Mouse (Mus musculus) MEL (cell line): ENCODE data around the gene Bptf. TPM values are rescaled to one million over a fixed set of nuclear protein-coding genes. Genes with fewer than 3 reads are reported as not detected.
A peak's percentile ranks its signal among the peaks of the same experiment; 100 is the strongest.

Source experiments
- DNase-seq: peaks from one replicate; pipeline ENCODE4 v3.0.0; 2011; ENCODE audit warnings: low read depth, low spot score
- H3K27ac ChIP-seq: 2 replicates; pipeline ENCODE4 v1.5.1; 2012; ENCODE audit warnings: low read depth, mild to moderate bottlenecking, control low read depth, low read length, moderate library complexity; ENCODE audit not compliant: control insufficient read depth
- H3K27me3 ChIP-seq, 2 experiments: fragments of 150-350 bp in 1 of 2; sonication (generic) in 1 of 2; 2 replicates each; pipeline ENCODE4 v1.6.1; 2012; ENCODE audit warnings: low read length in 2 of 2, mild to moderate bottlenecking in 2 of 2, improper control_type of control experiment in 1 of 2, moderate library complexity in 1 of 2; ENCODE audit not compliant: insufficient read depth in 2 of 2, control insufficient read depth in 1 of 2
- H3K36me3 ChIP-seq, 2 experiments: 2 replicates each; pipeline ENCODE4 v1.6.1; 2012 to 2014; ENCODE audit warnings: low read length in 2 of 2, improper control_type of control experiment in 1 of 2, inconsistent platforms in 1 of 2, mild to moderate bottlenecking in 1 of 2; ENCODE audit not compliant: insufficient read depth in 2 of 2, control insufficient read depth in 1 of 2
- H3K4me1 ChIP-seq, 2 experiments: fragments of 150-350 bp in 1 of 2; sonication (generic) in 1 of 2; 2 replicates each; pipeline ENCODE4 v1.6.1; 2012; ENCODE audit warnings: low read length in 2 of 2, improper control_type of control experiment in 1 of 2, mild to moderate bottlenecking in 1 of 2; ENCODE audit not compliant: insufficient read depth in 2 of 2, control insufficient read depth in 1 of 2
- H3K4me3 ChIP-seq, 2 experiments: fragments of 150-350 bp in 1 of 2; sonication (generic) in 1 of 2; 2 replicates each; pipeline ENCODE4 v1.5.1; 2012; ENCODE audit warnings: low read depth in 2 of 2, low read length in 2 of 2, mild to moderate bottlenecking in 2 of 2, moderate library complexity in 2 of 2, control low read depth in 1 of 2, improper control_type of control experiment in 1 of 2; ENCODE audit not compliant: control insufficient read depth in 1 of 2, insufficient read depth in 1 of 2
- H3K79me2 ChIP-seq: 2 replicates; pipeline ENCODE4 v1.6.1; 2012; ENCODE audit warnings: mild to moderate bottlenecking, low read length, moderate library complexity; ENCODE audit not compliant: control insufficient read depth, poor library complexity, insufficient read depth
- H3K9ac ChIP-seq: 2 replicates; pipeline ENCODE4 v1.6.1; 2012; ENCODE audit warnings: low read depth, mild to moderate bottlenecking, control low read depth, low read length, moderate library complexity; ENCODE audit not compliant: control insufficient read depth, poor library complexity, severe bottlenecking
- H3K9me3 ChIP-seq: fragments of 150-350 bp; sonication (generic); replicated peaks from 2 replicates; pipeline ENCODE4 v1.6.1; 2012; ENCODE audit warnings: mild to moderate bottlenecking, low read length, improper control_type of control experiment, moderate library complexity; ENCODE audit not compliant: insufficient read depth
- CHD2 ChIP-seq: IDR thresholded peaks from 2 replicates; pipeline ENCODE4 v1.6.1; 2011; ENCODE audit warnings: low read length, improper control_type of control experiment
- CTCF ChIP-seq, 3 experiments: IDR thresholded peaks in 2 of 3; conservative IDR thresholded peaks in 1 of 3; 2 replicates each; pipeline ENCODE4 v1.5.1; 2011 to 2012; ENCODE audit warnings: low read length in 3 of 3, low read depth in 2 of 3, mild to moderate bottlenecking in 2 of 3, improper control_type of control experiment in 1 of 3, inconsistent platforms in 1 of 3, mixed read lengths in 1 of 3, moderate library complexity in 1 of 3; ENCODE audit not compliant: control insufficient read depth in 1 of 3, insufficient read depth in 1 of 3, poor library complexity in 1 of 3, severe bottlenecking in 1 of 3
- ELF1 ChIP-seq: IDR thresholded peaks from 2 replicates; pipeline ENCODE4 v1.6.1; 2014; ENCODE audit warnings: low read depth, mild to moderate bottlenecking, inconsistent platforms, low read length, improper control_type of control experiment, moderate library complexity
- EP300 ChIP-seq, 2 experiments: IDR thresholded peaks; 2 replicates each; pipeline ENCODE4 v1.6.1; 2011; ENCODE audit warnings: improper control_type of control experiment in 2 of 2, low read length in 2 of 2, low read depth in 1 of 2, mild to moderate bottlenecking in 1 of 2
- ETS1 ChIP-seq: IDR thresholded peaks from 2 replicates; pipeline ENCODE4 v1.6.1; 2012; ENCODE audit warnings: low read depth, mild to moderate bottlenecking, inconsistent platforms, low read length, improper control_type of control experiment, moderate library complexity
- HCFC1 ChIP-seq: IDR thresholded peaks from 2 replicates; pipeline ENCODE4 v1.6.1; 2012; ENCODE audit warnings: low read depth, mild to moderate bottlenecking, inconsistent platforms, low read length, improper control_type of control experiment, moderate library complexity
- JUND ChIP-seq: IDR thresholded peaks from 2 replicates; pipeline ENCODE4 v1.6.1; 2011; ENCODE audit warnings: low read depth, mild to moderate bottlenecking, improper control_type of control experiment, low read length
- KAT2A ChIP-seq: conservative IDR thresholded peaks from 2 replicates; pipeline ENCODE4 v1.6.1; 2012; ENCODE audit warnings: low read depth, low read length, improper control_type of control experiment, inconsistent platforms
- MAFK ChIP-seq: IDR thresholded peaks from 2 replicates; pipeline ENCODE4 v1.6.1; 2011; ENCODE audit warnings: low read depth, mild to moderate bottlenecking, low read length, improper control_type of control experiment, borderline replicate concordance
- MAX ChIP-seq: IDR thresholded peaks from 2 replicates; pipeline ENCODE4 v1.6.1; 2011; ENCODE audit warnings: low read length, improper control_type of control experiment
- MEF2A ChIP-seq: IDR thresholded peaks from 2 replicates; pipeline ENCODE4 v1.6.1; 2014; ENCODE audit warnings: low read depth, mild to moderate bottlenecking, inconsistent platforms, low read length, improper control_type of control experiment; ENCODE audit not compliant: poor library complexity, insufficient replicate concordance, severe bottlenecking; ENCODE audit errors: extremely low read depth
- MYB ChIP-seq: IDR thresholded peaks from 2 replicates; pipeline ENCODE4 v1.6.1; 2011; ENCODE audit warnings: mild to moderate bottlenecking, low read depth, low read length, improper control_type of control experiment
- MYC ChIP-seq: IDR thresholded peaks from 2 replicates; pipeline ENCODE4 v1.6.1; 2011; ENCODE audit warnings: low read depth, mild to moderate bottlenecking, low read length, improper control_type of control experiment, moderate library complexity
- NELFE ChIP-seq: IDR thresholded peaks from 2 replicates; pipeline ENCODE4 v1.6.1; 2011; ENCODE audit warnings: low read depth, low read length, improper control_type of control experiment
- NRF1 ChIP-seq: IDR thresholded peaks from 2 replicates; pipeline ENCODE4 v1.6.1; 2014; ENCODE audit warnings: low read depth, mild to moderate bottlenecking, inconsistent platforms, low read length, improper control_type of control experiment, moderate library complexity; ENCODE audit not compliant: poor library complexity, insufficient read depth, severe bottlenecking
- POLR2A ChIP-seq, 2 experiments: IDR thresholded peaks; 2 replicates each; pipeline ENCODE4 v1.6.1; 2011 to 2012; ENCODE audit warnings: low read length in 2 of 2, mild to moderate bottlenecking in 2 of 2, control low read depth in 1 of 2, improper control_type of control experiment in 1 of 2, low read depth in 1 of 2, moderate library complexity in 1 of 2; ENCODE audit not compliant: control insufficient read depth in 1 of 2, insufficient read depth in 1 of 2, poor library complexity in 1 of 2
- POLR2AphosphoS2 ChIP-seq: IDR thresholded peaks from 2 replicates; pipeline ENCODE4 v1.6.1; 2011; ENCODE audit warnings: low read length, improper control_type of control experiment
- RCOR1 ChIP-seq: IDR thresholded peaks from 2 replicates; pipeline ENCODE4 v1.6.1; 2012; ENCODE audit warnings: low read depth, mild to moderate bottlenecking, inconsistent platforms, low read length, improper control_type of control experiment
- SIN3A ChIP-seq: IDR thresholded peaks from 2 replicates; pipeline ENCODE4 v1.6.1; 2012; ENCODE audit warnings: low read length, improper control_type of control experiment, inconsistent platforms
- TAL1 ChIP-seq: IDR thresholded peaks from 2 replicates; pipeline ENCODE4 v1.6.1; 2012; ENCODE audit warnings: mild to moderate bottlenecking, inconsistent platforms, low read length, moderate library complexity, mixed read lengths
- TBP ChIP-seq: IDR thresholded peaks from 2 replicates; pipeline ENCODE4 v1.8.0; 2011; ENCODE audit warnings: low read depth, low read length, improper control_type of control experiment
- TCF12 ChIP-seq: IDR thresholded peaks from 2 replicates; pipeline ENCODE4 v1.6.1; 2014; ENCODE audit warnings: low read depth, mild to moderate bottlenecking, inconsistent platforms, low read length, improper control_type of control experiment, moderate library complexity
- UBTF ChIP-seq: IDR thresholded peaks from 2 replicates; pipeline ENCODE4 v1.6.1; 2012; ENCODE audit warnings: low read depth, mild to moderate bottlenecking, inconsistent platforms, low read length, improper control_type of control experiment, moderate library complexity, borderline replicate concordance; ENCODE audit not compliant: insufficient read depth
- USF1 ChIP-seq: IDR thresholded peaks from 2 replicates; pipeline ENCODE4 v1.6.1; 2014; ENCODE audit warnings: low read depth, mild to moderate bottlenecking, inconsistent platforms, low read length, improper control_type of control experiment, moderate library complexity
- ZKSCAN1 ChIP-seq: IDR thresholded peaks from 2 replicates; pipeline ENCODE4 v1.6.1; 2012; ENCODE audit warnings: low read depth, mild to moderate bottlenecking, inconsistent platforms, low read length, improper control_type of control experiment, moderate library complexity
- ZMIZ1 ChIP-seq: IDR thresholded peaks from 2 replicates; pipeline ENCODE4 v1.6.1; 2012; ENCODE audit warnings: low read depth, mild to moderate bottlenecking, inconsistent platforms, low read length, improper control_type of control experiment, moderate library complexity
- ZNF384 ChIP-seq: IDR thresholded peaks from 2 replicates; pipeline ENCODE4 v1.6.1; 2012; ENCODE audit warnings: low read depth, mild to moderate bottlenecking, inconsistent platforms, low read length, improper control_type of control experiment
- polyA plus RNA-seq, 2 experiments: library from polyadenylated mRNA; stranded (reverse) in 1 of 2; unstranded in 1 of 2; fragments of >175 nt in 1 of 2; fragments of >200 nt in 1 of 2; gene quantifications; 2 replicates each; pipeline versions ENCODE4 v1.2.1 to v1.2.4; 2012; ENCODE audit warnings: low replicate concordance in 2 of 2, low read depth in 1 of 2; ENCODE audit not compliant: insufficient read length in 2 of 2, insufficient read depth in 1 of 2, missing spikeins in 1 of 2
- total RNA-seq: library from RNA; depleted of rRNA; stranded (reverse); fragments of 300-350 nt; gene quantifications from 2 replicates; pipeline ENCODE4 v1.2.3, GENCODE M21; 2012

Bptf gene
- total and polyA plus RNA-seq, 3 experiments = 27.5 to 55.4 (median 52.7) TPM

DNA sequence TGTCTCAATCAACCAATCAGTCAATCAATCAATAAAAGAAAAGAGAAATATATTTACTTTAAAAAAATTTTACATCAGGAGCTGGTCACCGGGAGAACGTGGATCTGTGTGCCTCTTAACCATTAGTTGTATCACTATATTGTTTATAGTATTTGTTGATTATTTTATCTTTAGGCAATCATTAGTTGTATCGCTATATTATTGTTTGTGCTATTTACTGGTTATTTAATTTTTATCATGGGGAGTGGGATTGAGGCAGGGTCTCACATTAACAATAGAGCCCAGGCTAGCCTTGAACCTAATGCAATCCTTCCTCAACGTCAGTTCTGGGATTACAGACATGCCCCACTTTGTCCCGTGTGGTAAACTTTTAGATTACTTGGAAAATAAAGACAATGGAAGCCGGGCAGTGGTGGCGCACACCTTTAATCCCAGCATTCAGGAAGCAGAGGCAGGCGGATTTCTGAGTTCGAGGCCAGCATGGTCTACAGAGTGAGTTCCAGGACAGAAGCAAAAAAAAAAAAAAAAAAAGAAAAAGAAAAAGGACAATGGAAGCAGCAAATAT lies 131.9 kb downstream of the Bptf start:
- Histone ChIP-seq H3K9ac (peak overlapping the region; percentile 76), H3K27ac (peak overlapping the region; percentile 55), H3K27me3 (no peaks in the 10 kb centered on the region), H3K9me3 (no peaks in the 10 kb centered on the region), H3K36me3 (peaks cover 20 to 33% of the 10 kb centered on the region in 2 experiments), H3K4me3 (peak overlapping the region; percentile 51 to 53), H3K4me1 (peaks cover 16 to 21% of the 10 kb centered on the region in 2 experiments), H3K79me2 (peaks cover 35% of the 10 kb centered on the region)
- TF ChIP-seq USF1 = no peak
- TF ChIP-seq NELFE = no peak
- TF ChIP-seq CHD2 = no peak
- no peak for TF ChIP-seq CTCF (IDR thresholded peaks at IDR 0.05 in 2 of 3, conservative IDR thresholded peaks at IDR 0.05 in 1 of 3; ENCODE audit: control insufficient read depth in 1 of 3, insufficient read depth in 1 of 3, low read depth in 2 of 3, low read length in 3 of 3, poor library complexity in 1 of 3, severe bottlenecking in 1 of 3)
- TF ChIP-seq JUND = no peak
- no peak for TF ChIP-seq ZKSCAN1
- no peak for TF ChIP-seq POLR2AphosphoS2
- no peak for TF ChIP-seq UBTF
- TF ChIP-seq TAL1 = no peak
- no peak for TF ChIP-seq RCOR1
- no peak for TF ChIP-seq KAT2A
- no peak for DNase-seq

DNA sequence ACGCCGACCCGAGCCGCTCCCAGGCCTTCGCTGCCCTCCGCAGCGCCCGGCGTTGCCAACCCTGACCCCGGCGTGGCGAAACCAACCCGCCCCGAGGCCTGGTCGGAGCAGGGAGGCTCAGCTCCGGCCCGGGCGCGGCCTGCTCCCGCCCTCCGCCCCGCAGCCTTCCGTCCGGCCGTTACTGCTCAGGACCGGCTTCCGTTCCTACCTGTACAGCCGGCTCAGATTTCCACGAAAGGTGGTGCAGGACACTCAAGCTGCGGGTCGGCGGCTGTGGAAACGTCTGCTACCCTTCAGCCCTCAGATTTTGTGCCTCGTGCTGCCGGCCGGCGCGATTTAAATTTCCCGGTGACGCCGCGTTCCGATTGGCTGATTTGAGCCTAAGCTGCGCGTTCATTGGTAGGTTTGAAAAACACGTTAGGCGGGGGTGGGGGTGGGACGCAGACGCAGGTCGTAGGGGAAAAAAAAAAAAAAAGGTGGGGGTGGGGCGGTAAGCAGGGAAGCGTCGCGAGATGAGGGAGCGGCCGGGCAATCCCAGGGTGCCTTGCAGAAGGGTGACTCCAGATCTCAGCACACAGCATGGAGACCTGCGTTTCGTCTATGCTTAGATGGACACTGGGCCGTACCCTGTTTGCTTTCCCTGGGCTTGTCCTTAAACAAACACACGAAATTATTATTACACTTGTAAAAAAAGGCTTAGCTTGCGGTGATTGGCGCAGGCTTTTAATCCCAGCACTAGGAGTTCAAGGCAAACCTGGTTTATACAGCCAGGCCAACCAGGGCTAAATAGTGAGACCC lies 132.6 kb downstream of the Bptf start, which contains the start of gene Kpna2:
Gene Kpna2 (minus strand): TSS at position 391 of the 798 bp plus-strand sequence.
- Histone ChIP-seq H3K27me3 (no peaks in the 10 kb centered on the region), H3K4me1 (peaks cover 19 to 27% of the 10 kb centered on the region in 2 experiments), H3K27ac (peak within 1 kb of the TSS; percentile 75), H3K36me3 (peaks cover 24 to 40% of the 10 kb centered on the region in 2 experiments), H3K4me3 (peak within 1 kb of the TSS; percentile 90 to 94), H3K79me2 (peaks cover 40% of the 10 kb centered on the region), H3K9me3 (no peaks in the 10 kb centered on the region), H3K9ac (peak within 1 kb of the TSS; percentile 90)
- peak; percentile 99 for DNase-seq
- TF ChIP-seq SIN3A = peak; percentile 92
- no peak for TF ChIP-seq MYB
- TF ChIP-seq MAX = peak; percentile 76
- TF ChIP-seq ZMIZ1 = peak; percentile 93
- TF ChIP-seq TBP = peak; percentile 90
- no peak for TF ChIP-seq MEF2A
- peak; percentile 100 for TF ChIP-seq ZNF384
- no peak for TF ChIP-seq MAFK
- TF ChIP-seq UBTF = peak; percentile 87; the same call in 1 of the 2 replicates
- peak; percentile 98 for TF ChIP-seq CHD2
- 0 out of 6 replicates have a peak, but pooled peaks of 1 of the 3 experiments have one; percentile 5 for TF ChIP-seq CTCF (IDR thresholded peaks at IDR 0.05 in 2 of 3, conservative IDR thresholded peaks at IDR 0.05 in 1 of 3; ENCODE audit: control insufficient read depth in 1 of 3, insufficient read depth in 1 of 3, low read depth in 2 of 3, low read length in 3 of 3, poor library complexity in 1 of 3, severe bottlenecking in 1 of 3)
- peak; percentile 97 for TF ChIP-seq POLR2AphosphoS2
- peak; percentile 98 for TF ChIP-seq NELFE
- peak; percentile 70 for TF ChIP-seq TCF12
- TF ChIP-seq POLR2A (IDR thresholded peaks at IDR 0.05; ENCODE audit: control insufficient read depth in 1 of 2, insufficient read depth in 1 of 2, low read depth in 1 of 2, low read length in 2 of 2, poor library complexity in 1 of 2) = peak; percentile 89 to 99
- peak; percentile 52; the same call in 1 of the 2 replicates for TF ChIP-seq MYC
- TF ChIP-seq ELF1 = peak; percentile 49; the same call in 1 of the 2 replicates
- peak; percentile 56; the same call in 1 of the 2 replicates for TF ChIP-seq ETS1
- peak; percentile 65 for TF ChIP-seq NRF1
- TF ChIP-seq EP300 (IDR thresholded peaks at IDR 0.05; ENCODE audit: low read depth in 1 of 2, low read length in 2 of 2) = peak in 1 of 2 experiments; percentile 64; a peak in 2 of 4 replicates
- peak; percentile 88 for TF ChIP-seq HCFC1
